Mouse (Mus musculus) neural tube, embryonic 14.5 days (tissue): ENCODE measurements at regions not wholly inside any gene's neighbourhood (a gene's known extent, or its start where the extent isn't known, plus 50 kb on each side); places are given as distances from the start of the nearest gene placed in this dataset.
A peak's percentile ranks its signal among the peaks of the same experiment; 100 is the strongest.

Source experiments
- ATAC-seq: fragments of 200-750 bp; cut with Nextera tagmentation; 2 replicates; pipeline ENCODE4 v1.8.0; 2017; ENCODE audit warnings: low read depth, mild to moderate bottlenecking, moderate TSS enrichment, moderate library complexity
- H3K27ac ChIP-seq: fragments of 300-500 bp; sonication (generic); 2 replicates; pipeline ENCODE4 v1.5.1; 2014; ENCODE audit warnings: low read depth, mild to moderate bottlenecking, control low read depth, low read length, moderate library complexity, mixed read lengths
- H3K27me3 ChIP-seq: fragments of 300-500 bp; sonication (generic); 2 replicates; pipeline ENCODE4 v1.6.1; 2014; ENCODE audit warnings: low read length; ENCODE audit not compliant: control insufficient read depth, insufficient read depth
- H3K36me3 ChIP-seq: fragments of 300-500 bp; sonication (generic); 2 replicates; pipeline ENCODE4 v1.6.1; 2014; ENCODE audit warnings: low read length, mixed read lengths; ENCODE audit not compliant: control insufficient read depth, insufficient read depth
- H3K4me1 ChIP-seq: fragments of 300-500 bp; sonication (generic); 2 replicates; pipeline ENCODE4 v1.6.1; 2014; ENCODE audit warnings: low read length; ENCODE audit not compliant: control insufficient read depth, insufficient read depth
- H3K4me2 ChIP-seq: fragments of 300-500 bp; sonication (generic); 2 replicates; pipeline ENCODE4 v1.6.1; 2014; ENCODE audit warnings: mild to moderate bottlenecking, low read depth, low read length, control low read depth
- H3K4me3 ChIP-seq: fragments of 300-500 bp; sonication (generic); 2 replicates; pipeline ENCODE4 v1.5.1; 2014; ENCODE audit warnings: low read depth, low read length, control low read depth, mixed read lengths
- H3K9ac ChIP-seq: fragments of 300-500 bp; sonication (generic); replicated peaks from 2 replicates; pipeline ENCODE4 v1.6.1; 2014; ENCODE audit warnings: low read depth, mild to moderate bottlenecking, control low read depth, low read length, mixed read lengths
- H3K9me3 ChIP-seq: fragments of 300-500 bp; sonication (generic); 2 replicates; pipeline ENCODE4 v1.6.1; 2016; ENCODE audit warnings: low read length; ENCODE audit not compliant: control insufficient read depth
- WGBS: fragments of 180-500 bp; shearing (Covaris S2); extraction: QIAGEN DNeasy Blood & Tissue Kit; methylation state at CpG from one replicate; pipeline ENCODE4 v1.1.7; 2014; 5-methylcytosine and 5-hydroxymethylcytosine counted together

DNA sequence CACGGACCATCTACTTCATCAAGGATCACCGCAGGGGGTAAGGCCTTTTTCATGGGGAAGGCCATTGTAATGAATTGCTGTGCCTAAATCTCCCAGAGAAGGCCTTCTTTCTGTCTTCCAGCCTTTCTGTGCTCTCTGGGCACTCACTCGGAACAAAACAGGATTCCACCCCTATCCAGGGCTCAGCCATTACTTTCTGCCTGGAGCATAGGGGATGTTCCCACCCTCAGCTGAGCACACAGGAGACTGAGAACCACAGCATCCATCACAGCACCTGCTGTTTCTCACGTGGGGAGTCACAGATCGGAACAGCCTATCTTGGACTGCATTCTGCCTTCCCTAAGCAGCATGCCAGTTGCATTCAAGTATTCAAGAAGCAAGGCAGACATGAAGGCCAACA is 4071.8 kb upstream of the Gm7489 start:
- WGBS = 45% methylated on average over 5 of the region's 5 CpGs

DNA sequence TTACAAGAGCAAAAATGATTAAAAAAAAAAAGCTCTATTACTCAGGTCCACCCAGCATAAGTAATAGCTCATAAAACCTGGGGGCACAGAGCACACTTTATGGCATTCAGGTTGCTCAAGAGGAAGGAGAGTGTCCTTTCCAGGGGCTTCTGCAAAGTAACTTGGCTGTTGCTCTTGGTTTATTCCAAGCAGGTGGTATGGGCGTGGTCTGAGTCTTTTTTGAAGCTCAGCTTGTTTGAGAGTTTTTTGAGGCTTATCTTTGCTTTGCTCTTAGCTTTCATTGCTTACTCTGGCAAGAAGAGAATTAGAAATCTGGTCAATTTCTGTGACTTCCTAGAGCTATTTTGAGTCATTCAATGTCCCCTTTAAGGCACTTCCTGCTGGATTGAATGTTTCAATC is 4024.4 kb upstream of the Gm7489 start:
- H3K9ac ChIP-seq = no peak overlapping the region
- H3K36me3 ChIP-seq = no peaks in the 10 kb centered on the region
- no peak overlapping the region for H3K4me3 ChIP-seq
- H3K4me1 ChIP-seq = no peaks in the 10 kb centered on the region
- H3K27me3 ChIP-seq = no peaks in the 10 kb centered on the region
- H3K27ac ChIP-seq = no peak overlapping the region
- 79% methylated on average over 1 of the region's 1 CpGs for WGBS
- no peak overlapping the region for H3K4me2 ChIP-seq
- ATAC-seq = no peak
- no peaks in the 10 kb centered on the region for H3K9me3 ChIP-seq

More for the DNA sequence above, 4071.8 kb upstream of the Gm7489 start:
- Histone ChIP-seq H3K27me3 (no peaks in the 10 kb centered on the region), H3K4me1 (no peaks in the 10 kb centered on the region), H3K9me3 (no peaks in the 10 kb centered on the region), H3K27ac (no peak overlapping the region), H3K9ac (no peak overlapping the region), H3K4me3 (no peak overlapping the region), H3K36me3 (no peaks in the 10 kb centered on the region), H3K4me2 (no peak overlapping the region)
- ATAC-seq = peak; percentile 51; the same call in 1 of the 2 replicates

DNA sequence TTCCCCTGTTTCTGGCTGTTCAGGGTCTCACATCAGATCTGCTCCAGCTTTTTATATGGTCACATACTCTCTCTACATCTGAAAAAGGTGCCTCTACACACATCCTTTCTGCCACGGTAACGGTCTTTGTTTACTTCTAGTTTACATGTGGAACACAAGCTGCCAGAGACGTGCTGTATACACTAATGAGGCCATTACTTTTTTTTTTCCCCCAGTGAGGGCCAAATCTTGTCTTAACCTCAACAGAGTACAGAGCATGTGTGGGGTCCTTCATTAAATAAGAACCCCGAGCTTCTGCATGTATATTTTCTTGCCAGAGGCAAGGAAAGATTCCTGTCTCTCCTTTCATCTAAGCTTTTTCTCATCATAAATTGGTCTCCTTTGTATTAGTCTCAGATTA is 4010.2 kb upstream of the Gm7489 start:
- no peaks in the 10 kb centered on the region for H3K36me3 ChIP-seq
- no peak overlapping the region for H3K4me3 ChIP-seq
- 46% methylated on average over 4 of the region's 4 CpGs for WGBS
- H3K4me2 ChIP-seq = no peak overlapping the region
- H3K27me3 ChIP-seq = no peaks in the 10 kb centered on the region
- no peaks in the 10 kb centered on the region for H3K4me1 ChIP-seq
- H3K9me3 ChIP-seq = no peaks in the 10 kb centered on the region
- H3K27ac ChIP-seq = no peak overlapping the region
- H3K9ac ChIP-seq = no peak overlapping the region
- no peak for ATAC-seq

DNA sequence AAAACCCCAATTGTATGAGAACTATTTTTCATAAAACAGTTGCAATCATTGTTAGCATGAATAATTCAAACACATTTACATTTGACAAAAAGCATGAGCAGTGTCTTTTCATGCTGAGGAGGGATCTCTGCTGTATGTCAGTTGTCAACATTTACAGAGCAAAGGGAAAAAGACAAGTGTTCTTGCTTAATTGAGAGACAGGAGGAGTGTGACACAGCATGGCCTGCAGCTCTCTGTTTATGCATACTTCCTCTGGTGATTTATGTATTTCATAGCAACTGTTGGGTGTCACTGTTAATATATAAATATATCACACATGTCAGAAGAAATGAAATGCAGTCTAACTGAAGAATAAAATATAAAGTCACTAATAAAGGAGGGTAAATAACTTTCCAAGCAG is 3998.8 kb upstream of the Gm7489 start:
- no peak for ATAC-seq
- no peak overlapping the region for H3K27ac ChIP-seq
- H3K4me3 ChIP-seq = no peak overlapping the region
- no peaks in the 10 kb centered on the region for H3K36me3 ChIP-seq
- H3K9ac ChIP-seq = no peak overlapping the region
- H3K4me1 ChIP-seq = no peaks in the 10 kb centered on the region
- H3K4me2 ChIP-seq = no peak overlapping the region
- H3K27me3 ChIP-seq = no peaks in the 10 kb centered on the region
- no peaks in the 10 kb centered on the region for H3K9me3 ChIP-seq

DNA sequence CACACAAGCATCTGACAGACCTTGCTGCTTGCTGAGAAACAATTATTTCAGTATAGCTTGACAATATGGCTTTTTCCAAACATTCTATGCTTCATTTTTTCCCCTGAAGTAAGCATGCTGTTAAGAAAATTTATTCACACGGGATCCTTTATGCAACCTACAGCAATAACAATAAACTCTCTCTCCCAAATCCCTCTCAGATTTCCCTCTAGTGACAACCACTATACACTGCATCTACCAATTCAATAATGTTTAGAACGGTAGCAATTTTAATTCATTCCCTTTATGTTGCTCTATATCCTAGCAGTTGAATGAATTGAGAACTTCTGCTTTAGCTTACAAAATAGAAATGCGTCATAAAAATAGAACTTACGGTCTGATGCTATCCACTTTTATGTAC is 3988.7 kb upstream of the Gm7489 start:
- no peak overlapping the region for H3K4me2 ChIP-seq
- no peak overlapping the region for H3K27ac ChIP-seq
- H3K4me3 ChIP-seq = no peak overlapping the region
- ATAC-seq = peak; percentile 63
- H3K9ac ChIP-seq = no peak overlapping the region
- WGBS = 63% methylated on average over 4 of the region's 4 CpGs
- H3K9me3 ChIP-seq = no peaks in the 10 kb centered on the region
- no peaks in the 10 kb centered on the region for H3K36me3 ChIP-seq
- no peaks in the 10 kb centered on the region for H3K27me3 ChIP-seq
- H3K4me1 ChIP-seq = no peaks in the 10 kb centered on the region

DNA sequence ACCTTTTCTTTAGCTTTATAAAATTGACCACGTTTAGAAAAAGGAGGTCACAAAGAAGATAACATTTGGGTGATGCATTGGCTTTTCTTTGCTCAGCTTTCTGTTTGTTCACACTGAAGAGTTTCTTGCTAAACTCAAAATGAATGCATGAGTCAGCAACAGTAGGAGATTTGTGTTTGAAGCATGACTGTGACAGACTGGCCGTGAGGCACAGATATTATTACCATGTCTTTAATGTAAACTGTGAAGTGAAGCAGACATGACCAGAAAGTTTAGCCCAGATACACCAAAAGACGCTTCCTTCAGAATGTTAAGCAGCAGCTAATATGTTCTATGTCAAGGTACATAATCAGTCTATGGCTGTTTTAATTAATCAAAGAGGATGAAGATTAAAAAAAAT is 3985.9 kb upstream of the Gm7489 start:
- ATAC-seq = no peak
- Histone ChIP-seq H3K27ac (no peak overlapping the region), H3K4me3 (no peak overlapping the region), H3K36me3 (no peaks in the 10 kb centered on the region), H3K9ac (no peak overlapping the region), H3K4me1 (no peaks in the 10 kb centered on the region), H3K9me3 (no peaks in the 10 kb centered on the region), H3K27me3 (no peaks in the 10 kb centered on the region), H3K4me2 (no peak overlapping the region)
- 74% methylated on average over 3 of the region's 3 CpGs for WGBS

DNA sequence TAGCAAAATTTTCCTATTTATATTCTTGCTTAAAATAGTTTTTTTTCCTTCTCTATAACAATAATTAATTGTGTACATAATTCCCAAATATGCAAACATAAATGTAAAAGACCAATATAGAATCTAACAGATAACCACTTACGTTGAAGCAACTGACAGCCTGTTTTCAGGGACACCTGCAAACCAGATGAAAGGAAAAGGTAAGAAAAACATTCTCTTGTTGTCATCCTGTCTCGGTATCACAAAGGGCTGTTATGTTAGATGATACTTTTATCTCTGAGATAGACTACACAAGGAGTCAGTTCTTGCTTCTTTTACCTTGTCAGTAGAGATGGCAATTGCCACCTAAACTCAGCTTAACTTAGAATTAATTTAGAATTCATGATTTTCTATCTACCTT is 3984.9 kb upstream of the Gm7489 start:
- Histone ChIP-seq H3K9ac (no peak overlapping the region), H3K4me3 (no peak overlapping the region), H3K36me3 (no peaks in the 10 kb centered on the region), H3K27me3 (no peaks in the 10 kb centered on the region), H3K4me2 (no peak overlapping the region), H3K4me1 (no peaks in the 10 kb centered on the region), H3K9me3 (no peaks in the 10 kb centered on the region), H3K27ac (no peak overlapping the region)
- no peak for ATAC-seq
- 88% methylated on average over 2 of the region's 2 CpGs for WGBS
